Mouse (Mus musculus) limb, embryonic 10.5 days (tissue): Measurements from ENCODE around the gene Xpot. TPM values are rescaled to one million over a fixed set of nuclear protein-coding genes. Genes with fewer than 3 reads are reported as not detected.

Experiments
- DNase-seq: peaks from one replicate; pipeline ENCODE4 v3.0.0-alpha.2; 2017; ENCODE audit warnings: low spot score
- H3K27ac ChIP-seq: fragments of 300-500 bp; sonication (generic); 2 replicates; pipeline ENCODE4 v1.5.1; 2016; ENCODE audit warnings: mild to moderate bottlenecking
- H3K27me3 ChIP-seq: fragments of 300-500 bp; sonication (generic); 2 replicates; pipeline ENCODE4 v1.6.1; 2016; ENCODE audit warnings: low read depth, mild to moderate bottlenecking; ENCODE audit not compliant: poor library complexity, severe bottlenecking
- H3K36me3 ChIP-seq: fragments of 300-500 bp; sonication (generic); 2 replicates; pipeline ENCODE4 v1.6.1; 2016; ENCODE audit warnings: mild to moderate bottlenecking, moderate library complexity
- H3K4me1 ChIP-seq: fragments of 300-500 bp; sonication (generic); 2 replicates; pipeline ENCODE4 v1.6.1; 2016
- H3K4me3 ChIP-seq: fragments of 300-500 bp; sonication (generic); 2 replicates; pipeline ENCODE4 v1.5.1; 2016; ENCODE audit warnings: mild to moderate bottlenecking, moderate library complexity
- H3K9me3 ChIP-seq: fragments of 300-500 bp; sonication (generic); replicated peaks from 2 replicates; pipeline ENCODE4 v1.6.1; 2016; ENCODE audit warnings: mild to moderate bottlenecking
- WGBS: fragments of 180-500 bp; shearing (Covaris S2); methylation state at CpG from one replicate; pipeline ENCODE4 v1.1.7; 2016; 5-methylcytosine and 5-hydroxymethylcytosine counted together
- polyA plus RNA-seq: library from polyadenylated mRNA; unstranded; fragments of >200 nt; fragmentation: Nextera tagmentation; extraction: Ambion mirVana; gene quantifications from 2 replicates; pipeline ENCODE4 v1.2.1, GENCODE M21; 2016

Gene Xpot
- polyA plus RNA-seq, 1 experiment from 2014 or later = 58.0 TPM

- H3K36me3 ChIP-seq = no peaks in the 10 kb centered on the region
- no peaks in the 10 kb centered on the region for H3K9me3 ChIP-seq
- peaks cover 20% of the 10 kb centered on the region for H3K4me1 ChIP-seq
- peaks cover 54% of the 10 kb centered on the region for H3K27me3 ChIP-seq
- WGBS = 61% methylated on average over 6 of the region's 6 CpGs
- H3K4me3 ChIP-seq = peak overlapping the region; percentile 69; the same call in 1 of the 2 replicates
- peak; percentile 60 for DNase-seq
- no peak overlapping the region for H3K27ac ChIP-seq
These were observed 14.2 kb upstream of the Xpot start for GRCm38 (mm10) chr10:121640150-121640930.

GRCm38 (mm10) chr10:121639573-121639972 is 13.4 kb upstream of the Xpot start:
- H3K9me3 ChIP-seq = no peaks in the 10 kb centered on the region
- no peak overlapping the region for H3K4me3 ChIP-seq
- no peaks in the 10 kb centered on the region for H3K36me3 ChIP-seq
- H3K27ac ChIP-seq = no peak overlapping the region
- WGBS = 88% methylated on average over 5 of the region's 5 CpGs
- H3K4me1 ChIP-seq = peaks cover 20% of the 10 kb centered on the region
- H3K27me3 ChIP-seq = peaks cover 47% of the 10 kb centered on the region
- no peak for DNase-seq

- Histone ChIP-seq H3K27ac (no peak overlapping the region), H3K36me3 (no peaks in the 10 kb centered on the region), H3K4me3 (no peak overlapping the region), H3K9me3 (no peaks in the 10 kb centered on the region), H3K4me1 (peaks cover 6% of the 10 kb centered on the region), H3K27me3 (peaks cover 17% of the 10 kb centered on the region)
- WGBS = 87% methylated on average over 6 of the region's 6 CpGs
- DNase-seq = no peak
These were observed 10.1 kb upstream of the Xpot start for GRCm38 (mm10) chr10:121636276-121636675.

- Histone ChIP-seq H3K9me3 (no peaks in the 10 kb centered on the region), H3K27me3 (no peaks in the 10 kb centered on the region), H3K4me1 (no peaks in the 10 kb centered on the region), H3K27ac (no peak overlapping the region), H3K36me3 (no peaks in the 10 kb centered on the region), H3K4me3 (no peak overlapping the region)
- DNase-seq = no peak
- 65% methylated on average over 1 of the region's 1 CpGs for WGBS
These were observed 8.0 kb upstream of the Xpot start for GRCm38 (mm10) chr10:121634159-121634558.

- no peak for DNase-seq
- H3K9me3 ChIP-seq = no peaks in the 10 kb centered on the region
- H3K4me3 ChIP-seq = no peak overlapping the region
- no peak overlapping the region for H3K27ac ChIP-seq
- no peaks in the 10 kb centered on the region for H3K36me3 ChIP-seq
- peaks cover 15% of the 10 kb centered on the region for H3K4me1 ChIP-seq
- H3K27me3 ChIP-seq = no peaks in the 10 kb centered on the region
- WGBS = 89% methylated on average over 6 of the region's 6 CpGs
These were observed 2.5 kb upstream of the Xpot start for GRCm38 (mm10) chr10:121628561-121629040.

- WGBS = 91% methylated on average over 10 of the region's 10 CpGs
- Histone ChIP-seq H3K4me1 (peaks cover 15% of the 10 kb centered on the region), H3K27me3 (no peaks in the 10 kb centered on the region), H3K4me3 (no peak overlapping the region), H3K36me3 (peaks cover 8% of the 10 kb centered on the region), H3K27ac (no peak overlapping the region), H3K9me3 (no peaks in the 10 kb centered on the region)
- no peak for DNase-seq
These were observed 1.2 kb upstream of the Xpot start for GRCm38 (mm10) chr10:121627216-121627852.

GRCm38 (mm10) chr10:121625407-121626185 is 536 bp downstream of the Xpot start:
- Histone ChIP-seq H3K27me3 (no peaks in the 10 kb centered on the region), H3K4me1 (peaks cover 15% of the 10 kb centered on the region), H3K36me3 (peaks cover 26% of the 10 kb centered on the region), H3K27ac (peak overlapping the region; percentile 95), H3K4me3 (peak overlapping the region; percentile 92), H3K9me3 (no peaks in the 10 kb centered on the region)
- no peak for DNase-seq
- under 1% methylated on average over 39 of the region's 41 CpGs for WGBS

GRCm38 (mm10) chr10:121625006-121625405 is 1.1 kb downstream of the Xpot start:
- H3K4me1 ChIP-seq = peaks cover 15% of the 10 kb centered on the region
- H3K9me3 ChIP-seq = no peaks in the 10 kb centered on the region
- H3K36me3 ChIP-seq = peaks cover 32% of the 10 kb centered on the region
- DNase-seq = no peak
- H3K4me3 ChIP-seq = peak overlapping the region; percentile 92
- H3K27me3 ChIP-seq = no peaks in the 10 kb centered on the region
- WGBS = 35% methylated on average over 9 of the region's 9 CpGs
- H3K27ac ChIP-seq = peak overlapping the region; percentile 95

- Histone ChIP-seq H3K36me3 (peaks cover 44% of the 10 kb centered on the region), H3K27ac (no peak overlapping the region), H3K27me3 (no peaks in the 10 kb centered on the region), H3K4me1 (peaks cover 15% of the 10 kb centered on the region), H3K9me3 (no peaks in the 10 kb centered on the region), H3K4me3 (no peak overlapping the region)
- no peak for DNase-seq
- 89% methylated on average over 7 of the region's 7 CpGs for WGBS
These were observed 2.5 kb downstream of the Xpot start for GRCm38 (mm10) chr10:121623670-121624069.

- DNase-seq = no peak
- Histone ChIP-seq H3K27ac (no peak overlapping the region), H3K4me3 (no peak overlapping the region), H3K9me3 (no peaks in the 10 kb centered on the region), H3K36me3 (peaks cover 56% of the 10 kb centered on the region), H3K27me3 (no peaks in the 10 kb centered on the region), H3K4me1 (peaks cover 15% of the 10 kb centered on the region)
- WGBS = 90% methylated on average over 6 of the region's 6 CpGs
These were observed 3.7 kb downstream of the Xpot start for GRCm38 (mm10) chr10:121622431-121622830.

GRCm38 (mm10) chr10:121615935-121616334 is 10.2 kb downstream of the Xpot start:
- no peak overlapping the region for H3K4me3 ChIP-seq
- no peaks in the 10 kb centered on the region for H3K4me1 ChIP-seq
- H3K27me3 ChIP-seq = no peaks in the 10 kb centered on the region
- DNase-seq = no peak
- 79% methylated on average over 7 of the region's 7 CpGs for WGBS
- no peak overlapping the region for H3K27ac ChIP-seq
- peaks cover 97% of the 10 kb centered on the region for H3K36me3 ChIP-seq
- no peaks in the 10 kb centered on the region for H3K9me3 ChIP-seq

GRCm38 (mm10) chr10:121615146-121615870 is 10.8 kb downstream of the Xpot start:
- no peaks in the 10 kb centered on the region for H3K27me3 ChIP-seq
- DNase-seq = no peak
- 95% methylated on average over 13 of the region's 13 CpGs for WGBS
- no peak overlapping the region for H3K27ac ChIP-seq
- H3K4me1 ChIP-seq = no peaks in the 10 kb centered on the region
- no peak overlapping the region for H3K4me3 ChIP-seq
- H3K9me3 ChIP-seq = no peaks in the 10 kb centered on the region
- H3K36me3 ChIP-seq = peaks cover 97% of the 10 kb centered on the region
